Mouse (Mus musculus) frontal cortex, postnatal 25 days (tissue): Measurements from ENCODE around the gene Pum2.
"Not testable (repeated sequence)": the region's sequence is repeated elsewhere in the genome, so short reads cannot be mapped to it uniquely, and the experiment has no call there.

Source experiments
- DNase-seq, 2 experiments: peaks; one replicate each; pipeline ENCODE4 v3.0.0; 2022; ENCODE audit warnings: low spot score in 2 of 2

Pum2 gene

DNA sequence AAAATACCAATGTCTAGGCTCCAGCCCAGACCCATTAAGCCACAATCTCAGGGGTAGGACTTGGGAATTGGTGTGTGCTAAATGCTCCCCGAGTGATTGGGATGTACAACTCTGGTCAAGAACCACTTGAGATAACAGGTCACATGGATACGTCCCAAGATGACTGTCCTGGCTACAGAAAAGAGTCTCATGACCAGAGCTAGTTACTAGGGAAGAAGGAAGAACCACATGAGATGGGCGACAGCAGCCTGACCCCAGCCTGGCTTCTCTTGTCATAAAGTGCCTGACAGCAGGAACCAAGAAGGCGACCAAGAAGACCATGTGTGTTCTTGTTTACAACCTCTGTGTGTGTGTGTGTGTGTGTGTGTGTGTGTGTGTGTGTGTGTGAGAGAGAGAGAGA is 4.5 kb upstream of the Pum2 start:
- no peak for DNase-seq

DNA sequence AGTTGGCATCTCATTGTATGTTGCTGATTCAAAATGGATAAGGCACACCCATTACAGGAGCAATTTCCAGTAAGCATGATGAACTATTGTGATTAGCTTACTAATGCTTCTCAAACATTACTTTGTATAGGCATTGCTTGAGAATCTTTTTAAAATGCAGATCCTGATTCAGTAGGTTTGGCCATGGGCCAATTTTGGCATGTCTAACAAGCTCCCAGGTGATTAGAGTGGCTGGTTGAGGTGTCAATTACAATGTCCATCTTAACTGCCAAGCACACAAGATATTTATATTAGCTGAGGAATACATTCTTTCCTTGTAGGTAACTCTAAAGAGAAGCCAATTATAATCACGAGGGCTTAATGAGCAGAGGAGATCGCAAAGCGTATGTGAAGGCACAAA is 4.1 kb upstream of the Pum2 start:
- DNase-seq, result no peak

DNA sequence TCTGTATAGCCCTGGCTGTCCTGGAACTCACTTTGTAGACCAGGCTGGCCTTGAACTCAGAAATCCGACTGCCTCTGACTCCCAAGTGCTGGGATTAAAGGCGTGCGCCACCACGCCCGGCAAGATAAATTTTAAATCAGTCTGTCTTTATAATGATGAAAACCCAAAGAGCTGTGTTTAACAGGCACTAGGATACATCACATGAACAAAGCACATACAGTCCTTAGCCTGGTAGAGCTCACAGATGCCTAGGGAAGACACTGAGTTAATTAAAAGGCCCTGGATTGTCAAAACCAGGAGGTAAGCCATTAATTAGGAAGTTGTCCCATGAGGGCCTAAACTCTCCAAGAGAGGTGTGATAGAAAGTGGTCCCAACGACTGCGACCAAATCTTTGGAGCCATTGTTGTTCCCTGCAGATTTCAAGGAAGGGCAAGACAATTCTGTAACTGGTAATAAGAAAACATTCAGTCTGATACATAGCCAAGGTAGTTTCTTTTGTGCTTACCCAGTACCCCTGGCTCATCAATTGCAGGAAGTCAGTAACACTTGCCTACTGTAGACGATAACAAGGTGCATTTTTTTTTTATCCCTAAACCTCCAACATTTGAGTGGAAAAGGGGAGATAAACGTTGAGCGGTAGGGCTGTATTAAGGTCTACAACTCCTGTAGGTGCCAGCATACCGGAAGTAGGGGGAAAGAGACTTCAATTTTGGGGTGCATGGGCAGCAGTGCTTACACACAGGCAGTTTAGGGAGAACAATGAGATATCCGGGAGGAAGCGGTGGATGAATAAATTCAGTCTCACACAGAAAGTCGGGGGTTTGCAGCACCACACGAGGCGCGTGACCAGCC is 587 bp upstream of the Pum2 start:
- no peak for DNase-seq

DNA sequence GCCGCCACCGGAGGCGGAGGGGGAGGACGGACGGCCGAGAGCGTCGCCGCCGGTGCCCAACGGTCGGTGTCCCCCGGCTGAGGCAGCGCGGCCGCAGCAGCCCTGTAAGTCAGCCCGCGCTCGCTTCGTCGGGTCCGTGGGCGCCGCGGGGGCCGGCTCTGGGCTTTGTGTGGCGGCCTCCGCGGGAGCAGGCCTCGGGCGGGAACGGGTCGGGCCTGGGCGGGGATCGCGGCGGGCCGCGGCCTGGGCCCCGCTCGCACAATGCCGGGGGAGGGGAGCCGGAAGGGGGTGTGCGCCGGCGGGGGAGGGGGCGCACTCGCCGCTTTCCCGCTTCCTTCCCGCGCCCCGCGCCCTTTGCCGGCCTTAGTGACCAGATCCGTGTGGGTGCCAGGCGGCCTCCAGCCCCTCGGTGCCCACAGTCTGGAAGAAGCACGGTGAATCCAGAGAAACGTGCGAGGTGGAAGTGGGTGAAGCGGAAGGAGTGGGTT is 487 bp downstream of the Pum2 start:
- DNase-seq, result peak; percentile 25 to 28

DNA sequence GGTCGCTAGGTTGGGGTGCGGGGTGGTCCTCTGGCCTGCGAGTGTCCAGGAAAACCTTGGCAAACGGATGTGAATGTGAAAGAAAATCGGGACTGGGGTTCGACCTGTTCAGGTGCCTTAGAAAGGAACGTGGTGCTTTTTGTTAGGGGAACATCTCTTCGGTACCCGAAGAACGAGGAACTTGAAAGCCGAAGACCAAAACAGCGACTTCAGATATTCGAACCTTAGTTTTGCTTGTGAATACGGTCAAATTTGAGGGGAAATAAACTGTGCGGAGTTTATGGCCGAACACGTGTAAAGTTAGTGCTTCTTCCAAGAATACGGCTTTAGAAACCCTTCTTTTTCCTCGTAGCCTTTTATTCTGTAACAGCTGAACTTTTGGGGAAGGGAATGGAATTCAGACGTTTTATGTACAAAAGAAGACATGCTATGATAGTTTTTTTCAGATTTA is 982 bp downstream of the Pum2 start:
- DNase-seq, result no peak

DNA sequence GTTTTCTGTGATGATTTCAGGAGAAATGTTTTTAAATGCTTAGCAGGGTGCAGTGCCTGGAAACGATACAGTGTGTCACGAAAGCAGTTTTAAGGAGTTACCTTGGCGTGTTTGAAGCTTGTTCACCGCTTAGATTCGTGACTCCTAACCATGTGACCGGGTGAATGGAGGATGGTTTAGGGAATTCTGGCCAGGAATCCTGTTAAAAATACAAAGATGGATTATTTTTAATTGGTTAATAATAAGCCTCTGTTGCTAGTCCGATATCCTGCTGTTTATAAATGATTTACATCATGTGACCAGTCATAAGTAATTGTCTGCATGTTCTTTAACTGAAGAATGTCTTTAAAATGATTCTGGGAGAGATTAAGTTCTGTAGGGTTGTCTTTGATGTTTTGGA is 1.4 kb downstream of the Pum2 start:
- DNase-seq, result no peak

DNA sequence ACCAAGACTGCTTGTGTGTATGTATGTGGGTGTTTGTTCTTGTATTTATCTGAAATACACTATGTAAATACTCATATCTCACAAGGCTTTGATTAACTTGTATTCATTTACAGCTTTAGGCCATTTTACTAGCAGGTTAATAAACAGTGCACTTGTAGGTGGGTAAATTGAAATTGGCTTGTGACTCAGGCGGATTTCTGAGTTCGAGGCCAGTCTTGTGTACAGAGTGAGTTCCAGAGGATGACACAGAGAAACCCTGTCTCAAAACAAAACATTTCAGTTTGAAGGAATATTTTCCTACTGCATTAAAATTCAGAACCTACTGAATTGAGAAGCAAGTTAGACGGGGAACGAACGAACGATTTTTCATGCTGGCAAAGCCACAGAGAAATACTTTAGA is 2.4 kb downstream of the Pum2 start:
- no peak for DNase-seq

DNA sequence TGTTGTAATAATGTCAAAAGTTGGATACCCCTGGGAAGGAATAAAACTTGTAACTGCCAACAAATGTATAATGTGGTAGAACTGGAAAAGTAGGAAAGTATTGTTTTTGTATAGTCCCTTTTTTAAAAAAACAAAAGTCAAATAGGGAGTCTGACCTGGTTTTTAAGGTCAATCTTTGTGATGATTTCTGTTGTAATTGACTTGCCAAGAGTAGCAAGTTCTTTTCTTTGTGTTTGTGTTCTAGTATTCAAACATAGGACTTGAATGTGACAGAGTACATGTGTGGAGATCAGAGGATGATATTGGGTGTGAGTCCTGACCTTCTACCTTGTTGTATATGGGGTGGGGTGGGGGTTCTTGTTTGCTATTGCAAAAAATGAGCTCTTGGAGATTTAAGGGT is 4.0 kb downstream of the Pum2 start:
- no peak for DNase-seq

DNA sequence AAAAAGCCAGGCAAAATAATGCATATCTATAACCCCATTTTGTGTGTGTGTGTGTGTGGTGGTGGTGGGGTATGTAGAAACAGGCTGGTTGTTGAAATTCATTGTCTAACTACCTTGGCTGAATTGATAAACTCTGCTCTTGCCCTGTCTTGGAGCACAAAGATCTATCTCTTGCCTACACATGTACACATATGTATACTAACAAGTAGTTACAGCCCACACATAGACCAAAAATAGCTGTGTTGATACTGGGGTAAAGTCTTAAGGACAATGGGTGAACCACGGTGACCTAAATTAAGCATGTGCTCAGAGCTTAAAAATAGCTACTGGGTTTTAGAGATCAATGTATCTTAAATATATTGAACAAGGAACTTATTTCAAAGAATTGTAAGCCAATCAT is 10.3 kb downstream of the Pum2 start:
- no peak for DNase-seq

DNA sequence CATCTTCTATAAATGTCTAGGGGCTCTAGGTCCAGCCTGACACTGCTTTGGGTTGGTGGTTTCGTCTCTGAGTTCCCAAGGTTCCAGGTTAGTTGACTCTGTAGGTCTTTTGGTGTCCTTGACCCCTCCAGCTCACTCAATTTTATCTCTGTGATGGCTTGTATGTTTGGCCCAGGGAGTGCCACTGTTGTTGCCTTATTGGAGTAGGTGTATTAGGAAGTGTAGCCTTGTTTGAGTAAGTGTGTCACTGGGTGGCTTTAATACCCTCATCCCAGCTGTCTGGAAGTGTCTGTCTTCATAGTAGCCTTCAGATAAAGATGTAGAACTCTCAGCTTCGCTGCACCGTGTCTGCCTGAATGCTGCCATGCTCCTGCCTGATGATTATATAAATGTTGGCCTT is 11.1 kb downstream of the Pum2 start:
- DNase-seq, result no peak

DNA sequence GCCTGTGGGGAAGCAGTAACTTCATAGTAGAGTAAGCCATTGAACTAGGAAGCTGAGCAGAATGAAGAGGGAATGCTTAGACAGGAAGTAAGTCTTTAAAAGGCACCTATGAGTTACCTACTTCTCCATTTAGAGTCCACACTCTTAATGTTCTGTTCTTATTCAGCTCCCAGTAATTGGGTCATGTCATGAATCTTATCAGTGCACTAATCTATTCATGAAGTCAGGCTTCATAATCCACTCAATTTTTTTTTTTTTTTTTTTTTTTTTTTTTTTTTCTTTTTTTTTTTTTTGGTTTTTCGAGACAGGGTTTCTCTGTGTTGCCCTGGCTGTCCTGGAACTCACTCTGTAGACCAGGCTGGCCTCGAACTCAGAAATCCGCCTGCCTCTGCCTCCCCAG is 15.9 kb downstream of the Pum2 start:
- not testable (repeated sequence) for DNase-seq

DNA sequence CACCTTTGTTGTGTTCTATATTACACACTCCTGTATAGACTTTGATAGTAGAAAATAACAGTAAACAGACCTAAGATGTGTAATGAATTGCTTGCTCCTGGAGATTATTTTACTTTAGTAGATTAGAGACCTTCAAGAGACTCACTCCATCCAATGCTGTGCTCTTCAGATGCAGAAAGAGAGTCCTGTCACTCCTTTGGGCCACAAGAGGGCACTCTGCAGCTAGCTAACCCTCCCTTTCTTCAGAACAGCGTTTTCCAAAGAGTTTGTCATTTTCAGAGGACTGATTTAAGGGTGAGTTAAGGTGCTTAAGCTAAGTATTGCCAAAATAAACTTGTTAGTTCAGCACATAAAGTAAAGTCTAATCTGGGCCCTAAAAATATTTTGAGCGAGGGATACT is 25.0 kb downstream of the Pum2 start:
- no peak for DNase-seq

DNA sequence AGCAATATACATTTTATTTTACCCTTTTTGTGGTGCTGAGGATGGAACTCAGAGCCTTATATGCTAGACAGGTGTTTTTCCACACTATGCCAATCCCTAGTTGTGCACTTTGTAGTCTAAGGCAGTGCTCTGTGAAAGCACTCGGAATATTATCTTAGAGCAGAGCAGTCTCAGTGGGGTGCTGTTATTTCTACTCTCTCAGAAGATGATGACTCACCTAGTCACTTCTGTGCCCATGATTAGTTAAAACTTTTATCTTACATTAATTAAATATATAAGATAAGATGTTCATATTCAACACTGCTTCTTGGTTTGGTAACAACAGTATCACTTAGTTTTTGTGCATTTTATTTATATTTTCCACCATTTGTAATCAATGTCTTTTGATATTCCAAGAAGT is 30.1 kb downstream of the Pum2 start:
- DNase-seq, result no peak

DNA sequence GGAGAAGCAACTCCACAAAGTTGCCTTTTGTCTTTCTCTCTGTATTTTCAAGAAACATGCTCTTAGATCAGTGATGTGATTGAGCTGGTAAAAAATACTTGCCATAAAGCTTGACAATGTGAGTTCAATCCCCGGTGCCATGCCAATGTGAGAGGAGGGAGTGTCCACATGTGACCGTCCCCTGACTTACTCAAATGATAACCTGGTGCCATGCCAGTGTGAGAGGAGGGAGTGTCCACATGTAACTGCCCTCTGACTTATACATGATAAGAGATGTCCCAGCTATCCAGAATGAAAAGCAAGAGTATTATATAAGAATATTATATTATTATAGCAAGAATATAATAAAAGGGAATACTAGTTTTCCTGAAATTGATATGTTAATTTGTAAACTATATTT is 34.9 kb downstream of the Pum2 start:
- DNase-seq, result no peak

DNA sequence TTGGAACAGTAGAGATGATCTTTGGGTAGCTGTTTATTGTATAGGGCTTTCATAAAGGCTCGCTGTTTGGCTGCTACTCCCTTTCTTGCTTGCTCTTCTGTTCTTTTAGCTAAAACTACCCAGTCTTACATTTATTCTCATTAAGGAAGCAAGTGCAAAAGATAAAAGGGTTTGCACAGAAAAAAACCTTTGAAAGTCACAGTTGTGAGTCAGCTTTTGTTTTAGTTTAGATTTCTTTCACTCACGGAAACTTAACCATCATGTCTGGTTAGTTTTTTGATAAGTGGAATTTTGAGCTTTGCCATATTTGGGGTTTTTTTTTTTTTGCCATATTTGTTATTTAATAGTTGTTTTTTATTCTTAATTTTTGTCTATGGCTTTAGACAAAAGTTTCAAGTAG is 38.7 kb downstream of the Pum2 start:
- no peak for DNase-seq

DNA sequence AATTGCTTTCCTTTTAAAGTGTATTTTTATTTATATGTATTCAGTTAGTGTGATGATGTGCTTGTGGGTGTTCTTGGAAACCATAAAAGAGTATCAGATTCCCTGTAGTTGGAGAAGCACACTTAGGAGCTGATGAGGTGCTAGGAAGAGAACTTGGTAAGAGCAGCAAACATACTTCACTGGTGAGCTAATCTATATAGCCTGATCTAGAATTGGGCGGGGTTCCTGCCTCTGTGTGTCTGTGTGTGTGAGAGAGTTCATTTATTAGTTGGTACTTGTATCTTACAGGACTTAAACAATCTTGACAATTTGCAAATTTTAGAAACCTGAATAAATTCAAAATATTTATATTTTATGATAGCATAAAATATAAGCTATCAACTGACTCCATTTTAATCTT is 42.2 kb downstream of the Pum2 start:
- DNase-seq, result no peak

DNA sequence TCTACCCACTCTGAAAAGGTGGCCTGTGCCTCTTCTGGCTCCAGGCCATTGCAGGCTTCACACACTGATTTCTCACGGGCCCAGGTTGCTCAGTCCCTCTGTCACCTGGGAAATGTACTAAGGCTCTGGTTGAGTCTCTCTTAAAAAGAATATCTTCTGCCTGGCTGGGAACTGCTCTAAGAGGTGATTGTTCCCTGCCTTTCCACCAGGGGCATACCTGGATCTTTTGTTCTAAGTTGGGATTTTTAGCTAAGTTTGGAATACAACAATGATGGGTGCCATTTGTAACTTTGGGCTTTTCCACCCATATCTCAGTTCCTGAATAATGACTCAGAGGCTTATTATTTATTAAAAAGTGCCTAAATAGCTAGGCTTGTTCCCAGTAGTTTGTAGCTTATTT is 53.0 kb downstream of the Pum2 start:
- no peak for DNase-seq

DNA sequence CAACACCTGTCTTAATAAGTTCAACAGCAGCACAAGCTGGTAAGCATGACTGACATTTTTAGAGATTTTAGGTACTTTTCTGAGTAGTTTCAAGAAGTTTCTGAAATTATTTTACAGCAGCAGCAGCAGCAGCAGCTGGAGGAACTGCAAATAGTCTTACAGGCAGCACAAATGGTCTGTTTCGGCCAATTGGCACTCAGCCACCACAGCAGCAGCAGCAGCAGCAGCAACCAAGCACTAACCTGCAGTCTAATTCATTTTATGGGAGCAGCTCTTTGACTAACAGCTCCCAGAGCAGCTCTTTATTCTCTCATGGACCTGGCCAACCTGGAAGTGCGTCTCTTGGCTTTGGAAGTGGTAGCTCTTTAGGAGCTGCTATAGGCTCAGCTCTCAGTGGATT is 54.8 kb downstream of the Pum2 start:
- no peak for DNase-seq

DNA sequence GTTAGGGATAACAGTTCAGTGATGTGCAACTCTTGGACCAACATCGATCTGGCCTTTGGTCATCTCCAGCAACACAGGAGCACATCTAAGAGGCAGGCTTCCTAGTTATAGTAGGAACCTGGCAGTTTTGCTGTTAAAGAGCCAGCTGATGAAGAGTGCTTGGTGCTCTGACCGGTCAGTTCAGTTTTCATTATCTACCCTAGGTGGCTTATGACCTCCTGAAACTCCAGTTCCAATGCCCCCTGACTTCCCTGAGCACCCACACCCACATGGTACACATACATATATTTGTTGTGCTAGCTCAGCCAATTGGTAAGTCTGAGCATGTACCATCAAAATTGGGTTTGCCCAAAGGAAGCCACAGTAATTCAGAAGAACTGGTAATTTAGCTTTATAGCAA is 79.7 kb downstream of the Pum2 start:
- no peak for DNase-seq

DNA sequence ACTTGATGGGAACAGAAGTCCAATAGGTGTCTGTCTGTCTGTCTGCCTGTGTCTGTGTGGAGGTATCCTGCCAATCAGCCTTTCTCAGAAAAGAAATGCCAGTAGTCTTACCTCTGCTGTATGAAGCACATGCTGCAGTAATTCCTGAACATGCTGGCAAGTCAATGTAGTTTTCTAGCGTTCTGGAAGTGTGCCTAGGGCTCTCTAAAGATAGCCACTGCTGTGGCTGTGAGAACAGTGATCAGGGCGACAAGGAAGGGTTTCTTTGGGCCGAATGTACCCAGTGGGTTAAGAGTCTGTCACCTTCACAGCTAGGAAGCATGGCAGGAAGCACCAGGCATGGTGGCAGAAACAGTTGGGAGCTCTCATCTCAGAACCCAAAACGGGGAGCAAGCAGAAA is 80.2 kb downstream of the Pum2 start:
- no peak for DNase-seq

DNA sequence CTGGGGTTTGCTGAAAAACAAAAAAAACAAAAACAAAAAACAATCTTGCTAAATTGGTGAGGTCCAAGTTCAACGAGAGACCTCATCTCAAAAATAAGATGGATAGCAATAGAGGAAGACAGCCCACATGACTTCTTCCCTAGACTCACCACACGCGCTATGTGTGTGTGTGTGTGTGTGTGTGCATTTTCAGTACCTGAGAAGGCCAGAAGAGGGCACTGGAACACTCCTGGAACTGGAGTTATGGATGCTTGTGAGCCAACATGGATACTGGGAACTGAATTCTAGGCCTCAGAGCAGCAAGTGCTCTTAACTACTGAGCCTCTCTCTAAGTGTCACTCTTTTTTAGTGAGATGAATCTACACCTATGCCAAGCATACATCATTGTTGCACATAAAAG is 84.1 kb downstream of the Pum2 start:
- DNase-seq, result no peak

DNA sequence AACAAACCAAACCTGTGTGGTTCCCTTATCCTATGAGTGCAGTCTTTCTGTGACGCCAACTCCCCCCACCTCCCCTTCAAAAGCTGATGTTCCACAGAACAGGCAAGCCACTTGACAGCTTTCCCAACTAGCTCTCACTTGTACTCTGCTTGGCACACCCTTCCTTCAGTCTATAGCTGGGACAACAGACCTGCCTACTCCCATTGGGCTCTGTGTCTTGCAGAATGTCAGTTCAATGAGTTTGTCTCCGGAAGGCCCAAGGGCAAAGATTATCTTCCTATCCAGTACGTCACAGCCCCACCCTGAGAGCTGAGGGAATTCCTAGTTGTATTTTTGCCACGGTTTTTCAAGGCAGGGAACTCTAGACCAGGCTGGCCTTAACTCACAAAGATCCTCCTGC is 85.2 kb downstream of the Pum2 start:
- DNase-seq, result no peak

DNA sequence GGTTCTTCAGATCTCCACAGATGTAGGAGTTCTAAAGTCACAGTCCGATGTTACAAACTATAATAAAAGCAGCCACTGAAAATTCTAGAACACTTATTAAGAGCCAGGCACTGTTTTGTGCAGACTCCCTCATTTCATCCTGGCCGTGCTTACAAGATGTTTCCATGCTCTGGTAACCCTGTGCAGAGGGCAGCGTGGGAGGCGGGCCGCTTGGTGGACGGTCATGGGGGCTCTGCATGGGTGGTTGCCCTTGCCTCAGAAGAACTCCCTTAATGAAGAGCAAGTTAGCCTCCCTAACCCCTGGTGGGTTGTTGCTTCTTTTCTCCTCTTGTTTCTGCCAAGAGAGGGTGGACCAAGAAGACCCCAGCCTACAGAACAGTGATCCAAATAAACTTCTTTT is 85.8 kb downstream of the Pum2 start:
- DNase-seq, result no peak

DNA sequence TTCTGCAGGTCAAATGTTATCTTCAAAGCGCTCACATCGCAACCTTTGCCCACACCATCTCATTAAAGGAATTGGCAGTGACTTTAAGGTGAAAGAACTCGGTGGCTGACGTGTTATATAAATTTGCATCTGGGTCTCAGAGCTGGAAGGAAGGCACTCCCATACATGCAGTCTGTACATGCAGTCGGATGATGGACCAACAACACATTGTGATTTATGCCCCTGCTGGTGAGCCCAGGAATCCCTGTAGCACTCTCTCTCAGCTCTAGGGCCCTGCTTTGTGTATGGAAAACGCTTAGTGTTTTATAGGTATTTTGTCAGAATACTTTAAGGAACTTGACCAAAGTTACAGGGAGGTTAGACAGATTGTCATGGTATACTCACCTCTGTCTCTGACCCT is 86.6 kb downstream of the Pum2 start:
- DNase-seq, result no peak
